Mouse (Mus musculus): Measurements from ENCODE around the gene Ttyh3. TPM values are rescaled to one million over a fixed set of nuclear protein-coding genes. Genes with fewer than 3 reads are reported as not detected.

Ttyh3 gene
- total and polyA plus RNA-seq, 3 experiments: 9.8 to 100 (median 68.7) TPM

GRCm38 (mm10) chr5:140663621-140664180, 14.9 kb upstream of the Ttyh3 start:
- no peak overlapping the region for H3K4me3 ChIP-seq (ENCODE audit: low read depth, low read length)
- DNase-seq (ENCODE audit: low spot score) (peak; percentile 38), ATAC-seq (ENCODE audit: extremely low read depth, insufficient number of reproducible peaks, low FRiP score, poor library complexity, severe bottlenecking) (peak; percentile 58; the same call in 1 of the 2 replicates)
- H3K27me3 ChIP-seq (ENCODE audit: insufficient read depth, low read length): peaks cover 46% of the 10 kb centered on the region
- peaks cover 2% of the 10 kb centered on the region for H3K9me3 ChIP-seq (replicated peaks)
- TF ChIP-seq CTCF (IDR thresholded peaks at IDR 0.05; ENCODE audit: low read depth, low read length) (peak; percentile 44; the same call in 1 of the 2 replicates), GATA1 (IDR thresholded peaks at IDR 0.05; ENCODE audit: borderline replicate concordance, low read length) (no peak), TAL1 (conservative IDR thresholded peaks at IDR 0.05; ENCODE audit: low read depth, low read length) (no peak), POLR2AphosphoS5 (IDR thresholded peaks at IDR 0.05; ENCODE audit: insufficient replicate concordance, low read depth, low read length) (no peak), GATA2 (IDR thresholded peaks at IDR 0.05; ENCODE audit: borderline replicate concordance, low read depth, low read length) (no peak)
- H3K36me3 ChIP-seq (replicated peaks): no peaks in the 10 kb centered on the region
- H3K4me1 ChIP-seq (ENCODE audit: insufficient read depth, low read depth, low read length): peaks cover 7% of the 10 kb centered on the region

GRCm38 (mm10) chr5:140662741-140663592, 14.1 kb upstream of the Ttyh3 start:
- DNase-seq (ENCODE audit: low spot score): no peak
- Histone ChIP-seq H3K9me3 (replicated peaks) (no peaks in the 10 kb centered on the region), H3K4me3 (ENCODE audit: low read depth, low read length) (no peak overlapping the region), H3K4me1 (ENCODE audit: insufficient read depth, low read depth, low read length) (peaks cover 7% of the 10 kb centered on the region), H3K27me3 (ENCODE audit: insufficient read depth, low read length) (peaks cover 49% of the 10 kb centered on the region), H3K36me3 (replicated peaks) (no peaks in the 10 kb centered on the region)
- ATAC-seq (ENCODE audit: extremely low read depth, insufficient number of reproducible peaks, low FRiP score, poor library complexity, severe bottlenecking): no peak
- no peak for TF ChIP-seq GATA2 (IDR thresholded peaks at IDR 0.05; ENCODE audit: borderline replicate concordance, low read depth, low read length)
- no peak for TF ChIP-seq TAL1 (conservative IDR thresholded peaks at IDR 0.05; ENCODE audit: low read depth, low read length)
- no peak for TF ChIP-seq GATA1 (IDR thresholded peaks at IDR 0.05; ENCODE audit: borderline replicate concordance, low read length)
- TF ChIP-seq POLR2AphosphoS5 (IDR thresholded peaks at IDR 0.05; ENCODE audit: insufficient replicate concordance, low read depth, low read length): no peak
- TF ChIP-seq CTCF (IDR thresholded peaks at IDR 0.05; ENCODE audit: low read depth, low read length): no peak

DNA sequence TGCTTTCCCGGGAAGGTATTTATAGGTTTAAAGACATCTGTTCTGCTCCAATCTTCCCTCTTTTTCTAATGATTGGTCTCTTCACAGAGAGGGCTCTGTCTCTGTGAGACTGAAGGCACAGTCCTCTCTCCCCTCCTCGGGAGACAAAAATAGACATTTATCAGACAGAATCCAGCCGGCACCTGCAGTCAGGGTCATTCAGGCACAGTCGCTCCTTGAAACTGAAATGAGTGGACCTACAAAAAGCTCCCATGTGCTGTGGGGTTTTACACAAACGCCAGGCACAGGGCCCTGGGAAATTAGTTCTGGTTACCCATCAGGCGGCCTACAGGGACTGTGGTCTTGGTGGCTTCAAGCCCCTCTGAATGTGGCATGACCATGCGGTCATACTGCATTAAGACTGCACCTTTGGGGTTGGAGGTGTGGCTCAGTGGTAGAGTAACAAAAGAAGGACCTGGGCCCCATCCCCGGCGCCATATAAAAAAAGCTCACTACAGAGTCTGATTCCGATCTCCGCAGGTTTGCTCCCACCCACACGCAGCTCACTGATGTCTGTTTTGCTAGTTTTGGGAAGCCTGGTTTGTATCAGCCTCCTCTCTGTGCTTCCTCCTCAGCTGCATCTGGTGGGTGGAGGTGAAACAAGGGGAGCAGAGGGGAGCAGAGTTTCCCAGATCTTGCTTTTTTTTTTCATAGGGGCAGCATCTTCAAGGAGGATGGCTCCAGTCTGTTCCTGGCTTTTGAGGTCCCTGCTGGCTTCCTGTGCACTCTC, 13.2 kb upstream of the Ttyh3 start:
- TF ChIP-seq TAL1 (conservative IDR thresholded peaks at IDR 0.05; ENCODE audit: low read depth, low read length) (no peak), POLR2AphosphoS5 (IDR thresholded peaks at IDR 0.05; ENCODE audit: insufficient replicate concordance, low read depth, low read length) (no peak), GATA2 (IDR thresholded peaks at IDR 0.05; ENCODE audit: borderline replicate concordance, low read depth, low read length) (no peak), GATA1 (IDR thresholded peaks at IDR 0.05; ENCODE audit: borderline replicate concordance, low read length) (no peak), CTCF (IDR thresholded peaks at IDR 0.05; ENCODE audit: low read depth, low read length) (no peak)

DNA sequence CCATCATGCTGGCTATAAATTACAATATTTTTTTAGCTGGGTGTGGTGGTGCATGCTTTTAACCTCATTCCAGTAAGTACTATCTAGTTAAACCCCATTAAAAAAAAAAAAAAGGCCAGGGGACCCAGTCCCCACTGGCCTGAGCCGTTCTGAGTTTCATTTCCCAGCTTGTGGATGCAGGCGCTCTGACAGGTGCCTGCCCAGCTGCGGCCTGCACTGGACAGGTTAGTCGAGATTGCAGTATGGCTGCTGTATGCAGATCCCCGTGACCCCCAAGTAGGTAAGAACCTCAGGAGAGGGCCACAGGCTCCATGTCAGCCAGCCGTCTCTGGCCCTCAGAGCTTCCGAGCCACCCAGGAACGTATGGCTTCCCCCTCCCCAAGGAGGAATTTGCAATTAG, 12.6 kb upstream of the Ttyh3 start:
- Histone ChIP-seq H3K36me3 (replicated peaks) (no peaks in the 10 kb centered on the region), H3K4me3 (ENCODE audit: low read depth, low read length) (no peak overlapping the region), H3K4me1 (ENCODE audit: insufficient read depth, low read depth, low read length) (peaks cover 7% of the 10 kb centered on the region), H3K27me3 (ENCODE audit: insufficient read depth, low read length) (peaks cover 50% of the 10 kb centered on the region), H3K9me3 (replicated peaks) (no peaks in the 10 kb centered on the region)
- DNase-seq (ENCODE audit: low spot score): no peak
- TF ChIP-seq GATA2 (IDR thresholded peaks at IDR 0.05; ENCODE audit: borderline replicate concordance, low read depth, low read length) (no peak), CTCF (IDR thresholded peaks at IDR 0.05; ENCODE audit: low read depth, low read length) (no peak), TAL1 (conservative IDR thresholded peaks at IDR 0.05; ENCODE audit: low read depth, low read length) (no peak), GATA1 (IDR thresholded peaks at IDR 0.05; ENCODE audit: borderline replicate concordance, low read length) (no peak), POLR2AphosphoS5 (IDR thresholded peaks at IDR 0.05; ENCODE audit: insufficient replicate concordance, low read depth, low read length) (no peak)
- ATAC-seq (ENCODE audit: extremely low read depth, insufficient number of reproducible peaks, low FRiP score, poor library complexity, severe bottlenecking): no peak

More for the DNA sequence above, 13.2 kb upstream of the Ttyh3 start:
- DNase-seq (ENCODE audit: low spot score) (no peak), ATAC-seq (ENCODE audit: extremely low read depth, insufficient number of reproducible peaks, low FRiP score, poor library complexity, severe bottlenecking) (no peak)
- no peaks in the 10 kb centered on the region for H3K9me3 ChIP-seq (replicated peaks)
- H3K36me3 ChIP-seq (replicated peaks): no peaks in the 10 kb centered on the region
- peaks cover 7% of the 10 kb centered on the region for H3K4me1 ChIP-seq (ENCODE audit: insufficient read depth, low read depth, low read length)
- H3K27me3 ChIP-seq (ENCODE audit: insufficient read depth, low read length): peaks cover 50% of the 10 kb centered on the region
- no peak overlapping the region for H3K4me3 ChIP-seq (ENCODE audit: low read depth, low read length)

DNA sequence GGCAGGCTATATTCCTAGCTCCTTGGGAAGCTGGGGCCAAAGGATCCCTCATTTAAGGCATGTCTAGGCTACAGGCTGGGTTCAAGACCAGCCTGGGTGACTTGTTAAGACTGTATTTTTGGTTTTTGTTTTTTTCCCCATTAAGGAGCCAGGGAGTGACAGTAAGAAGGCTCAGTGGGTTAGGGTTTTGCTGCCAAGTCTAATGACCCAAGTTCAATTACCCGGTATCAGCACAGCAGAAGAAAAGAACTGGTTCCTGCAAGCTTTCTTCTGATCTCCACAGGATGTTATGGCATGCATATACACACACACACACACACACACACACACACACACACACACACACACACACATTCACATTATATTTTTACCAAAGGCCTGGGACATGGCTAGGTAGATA, 11.6 kb upstream of the Ttyh3 start:
- no peak for DNase-seq (ENCODE audit: low spot score)
- TF ChIP-seq POLR2AphosphoS5 (IDR thresholded peaks at IDR 0.05; ENCODE audit: insufficient replicate concordance, low read depth, low read length) (no peak), GATA1 (IDR thresholded peaks at IDR 0.05; ENCODE audit: borderline replicate concordance, low read length) (no peak), CTCF (IDR thresholded peaks at IDR 0.05; ENCODE audit: low read depth, low read length) (no peak), GATA2 (IDR thresholded peaks at IDR 0.05; ENCODE audit: borderline replicate concordance, low read depth, low read length) (no peak), TAL1 (conservative IDR thresholded peaks at IDR 0.05; ENCODE audit: low read depth, low read length) (no peak)
- no peak overlapping the region for H3K4me3 ChIP-seq (ENCODE audit: low read depth, low read length)
- no peaks in the 10 kb centered on the region for H3K9me3 ChIP-seq (replicated peaks)
- peaks cover 7% of the 10 kb centered on the region for H3K4me1 ChIP-seq (ENCODE audit: insufficient read depth, low read depth, low read length)
- H3K36me3 ChIP-seq (replicated peaks): no peaks in the 10 kb centered on the region
- H3K27me3 ChIP-seq (ENCODE audit: insufficient read depth, low read length): peaks cover 52% of the 10 kb centered on the region
- ATAC-seq (ENCODE audit: extremely low read depth, insufficient number of reproducible peaks, low FRiP score, poor library complexity, severe bottlenecking): no peak
